Mouse (Mus musculus) thymus, postnatal 10 days (tissue): Measurements from ENCODE around the gene Tubg2.

Experiments used
- DNase-seq, 2 experiments: peaks; one replicate each; pipeline ENCODE4 v3.0.0; 2021; ENCODE audit warnings: low spot score in 2 of 2

The Tubg2 gene

DNA sequence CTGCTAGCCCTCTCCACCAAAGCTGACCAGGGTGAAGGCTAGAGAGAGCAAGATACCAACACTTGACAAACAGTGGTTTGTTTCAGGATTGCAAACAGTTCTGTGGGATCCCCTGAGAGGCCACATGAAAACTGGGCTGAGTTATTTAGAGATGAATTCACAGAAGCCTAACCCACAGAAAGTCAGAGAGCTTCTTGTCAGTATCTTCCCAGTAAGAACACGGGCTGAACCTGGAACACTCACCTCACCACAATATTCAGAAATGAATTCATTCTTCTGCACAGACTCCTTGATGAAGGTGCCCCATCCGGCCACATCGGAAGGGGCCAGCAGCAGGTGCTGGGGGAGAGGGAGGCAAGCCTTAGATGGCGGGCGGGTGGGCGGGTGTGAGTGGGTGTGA, 38.9 kb downstream of the Tubg2 start:
- DNase-seq, result no peak

DNA sequence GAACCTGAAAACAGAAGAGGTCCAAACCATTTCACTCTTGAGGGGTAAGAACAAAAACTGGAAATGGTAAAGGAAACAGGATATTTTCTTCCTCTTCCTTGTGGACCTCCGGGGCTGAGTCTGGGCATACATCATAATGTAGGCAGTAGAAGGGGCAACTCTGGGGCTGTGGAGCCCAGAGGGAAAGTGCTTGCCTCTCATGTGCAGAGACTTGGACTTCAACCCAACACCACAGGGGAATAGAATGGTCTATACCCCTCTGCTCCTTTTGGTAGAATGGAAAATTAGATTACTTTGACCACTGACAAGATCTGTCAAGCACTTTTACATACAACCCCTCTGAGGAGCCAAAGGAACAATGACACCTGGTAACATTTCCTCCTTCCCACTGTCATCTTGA, 39.4 kb downstream of the Tubg2 start:
- no peak for DNase-seq

DNA sequence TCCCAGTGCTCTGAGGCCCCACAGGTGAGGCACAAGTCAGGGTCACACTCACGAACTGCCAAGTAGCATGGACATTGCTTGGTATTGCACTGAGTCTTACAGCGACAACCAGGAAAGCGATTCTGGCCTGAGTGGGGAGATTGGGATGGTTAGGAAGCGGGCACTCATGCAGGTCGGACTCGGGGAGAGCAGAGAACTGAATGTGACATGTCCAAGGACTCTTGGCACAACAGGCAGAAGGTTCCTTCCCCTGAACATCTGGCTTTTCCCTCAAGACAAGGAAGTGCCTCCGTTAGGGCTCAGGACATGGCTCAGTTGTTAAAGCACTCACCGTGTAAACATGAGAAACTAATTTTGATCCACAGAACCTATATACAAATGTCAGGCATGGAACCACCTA, 39.9 kb downstream of the Tubg2 start:
- no peak for DNase-seq

- no peak for DNase-seq
Observed at GRCm38 (mm10) chr11:101196175-101196574, 40.5 kb downstream of the Tubg2 start.

DNA sequence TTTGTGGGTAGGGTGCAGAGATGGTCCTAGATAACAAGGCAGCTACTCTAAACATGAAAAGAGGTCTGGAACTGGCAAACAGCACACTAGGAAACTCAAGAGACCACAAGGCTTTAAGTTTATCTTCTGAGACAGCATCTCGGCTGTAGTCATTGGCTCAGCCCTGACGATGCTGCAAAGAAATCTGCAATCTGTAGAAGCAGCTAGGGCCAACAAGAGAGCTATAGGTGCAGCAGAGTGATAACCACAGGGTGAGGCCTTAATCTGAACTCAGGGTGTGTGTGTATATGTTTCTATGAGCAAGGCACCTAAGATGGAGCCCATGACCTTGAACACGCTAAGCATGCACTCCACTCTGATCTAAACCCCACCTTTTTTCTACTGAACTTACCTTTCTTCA, 43.8 kb downstream of the Tubg2 start:
- DNase-seq, result no peak

DNA sequence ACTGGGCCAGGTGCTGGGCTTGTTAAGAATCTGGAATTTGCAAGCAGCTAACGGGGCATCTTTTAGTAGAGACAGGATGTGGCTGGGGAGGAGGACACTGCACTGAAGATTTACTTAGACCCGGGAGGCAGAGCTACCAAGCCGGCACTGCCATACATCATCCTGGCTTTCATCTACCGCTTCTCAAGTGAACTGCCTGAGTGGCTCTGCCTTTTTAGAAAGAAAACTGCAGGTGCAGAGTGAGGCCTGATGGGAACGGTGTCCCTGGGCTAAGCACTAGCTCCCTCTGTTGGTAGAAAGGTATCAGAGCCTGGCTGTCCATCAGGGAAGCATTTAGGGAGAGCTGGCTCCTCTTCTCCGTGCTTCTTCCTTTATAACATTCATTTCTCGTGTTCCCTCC, 45.3 kb downstream of the Tubg2 start:
- DNase-seq, result peak; percentile 71 to 83
